ENCODE assay signal across 12 mouse cellular contexts in the genomic region with DNA sequence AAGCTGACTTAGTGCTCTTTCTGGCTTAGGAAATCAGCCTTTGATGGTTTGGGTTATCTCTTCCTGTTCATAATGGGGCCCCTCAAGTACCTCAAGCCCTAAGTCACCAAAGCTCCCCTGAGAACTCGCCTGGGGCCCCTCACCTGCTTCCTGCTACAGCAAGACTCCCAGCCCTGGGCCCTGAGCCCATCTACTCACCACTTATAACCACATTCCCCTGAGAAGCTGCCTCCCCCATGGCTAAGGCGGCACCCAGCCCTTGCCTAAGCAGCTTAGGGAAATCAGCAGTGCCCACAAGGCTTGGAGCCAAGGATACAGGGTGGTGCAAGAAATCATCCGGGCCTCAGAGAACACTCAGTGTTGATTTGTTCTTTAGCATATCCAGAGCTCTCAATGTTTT.
DNase-seq lines count a peak whose midpoint lies in the region; ATAC-seq and TF ChIP-seq lines count a peak whose summit lies in the region.
"Had no signal": no experiment of that assay in that cellular context is flagged by ENCODE, and none has a peak within 500 bp of the region (broad histone marks: within the 10 kb centered on the region; RNA-seq: fewer than 3 reads in every experiment).

No protein-coding gene starts in this region.

- 35% methylated on average over 3 of the region's 3 CpGs for WGBS in heart, embryonic 11.5 days (ENCODE audit: insufficient replicate concordance)
- WGBS in thymus, adult 2 months: 12% methylated on average over 3 of the region's 3 CpGs

- no peaks in the 10 kb centered on the region for H3K36me3 ChIP-seq in heart, embryonic 11.5 days (ENCODE audit: control insufficient read depth, insufficient read depth, low read length)
- no peaks in the 10 kb centered on the region for H3K36me3 ChIP-seq in thymus, adult 2 months (ENCODE audit: control insufficient read depth, insufficient read depth, low read length)
- H3K36me3 ChIP-seq: limb, embryonic 13.5 days had no signal

- H3K9ac ChIP-seq in heart, embryonic 11.5 days (ENCODE audit: low read depth, low read length): no peak overlapping the region
- H3K9ac ChIP-seq: limb, embryonic 13.5 days had no signal

- TF ChIP-seq POLR2A in thymus, adult 2 months (IDR thresholded peaks at IDR 0.05; ENCODE audit: control insufficient read depth, extremely low read depth, insufficient read depth, low read length, poor library complexity): no peak

- H3K4me2 ChIP-seq in heart, embryonic 11.5 days: no peak overlapping the region
- H3K4me2 ChIP-seq: limb, embryonic 13.5 days had no signal

- no peak for DNase-seq in heart, postnatal 36 days
- peak; percentile 38 to 57 for DNase-seq in thymus, postnatal 10 days (ENCODE audit: low spot score in 2 of 2)
- no peak for DNase-seq in thymus, adult 2 months
- peak; percentile 33 to 57 for DNase-seq in left cerebral cortex, postnatal 36 days (ENCODE audit: low spot score in 2 of 2)
- DNase-seq in thymus, postnatal 4 days: peak; percentile 71
- DNase-seq in urinary bladder, postnatal 14 days (ENCODE audit: low spot score): no peak
- DNase-seq in layer of hippocampus, postnatal 14 days (ENCODE audit: low spot score in 2 of 2): no peak
- DNase-seq: gastrocnemius, postnatal 10 days had no signal

- peak overlapping the region; percentile 31; the same call in 1 of the 2 replicates for H3K27ac ChIP-seq in heart, embryonic 11.5 days (ENCODE audit: low read depth, low read length)
- H3K27ac ChIP-seq in thymus, adult 2 months (ENCODE audit: control insufficient read depth, insufficient read depth, low read length): no peak overlapping the region
- H3K27ac ChIP-seq: limb, embryonic 13.5 days; macrophage had no signal

- no peaks in the 10 kb centered on the region for H3K9me3 ChIP-seq in heart, embryonic 11.5 days (replicated peaks; ENCODE audit: control insufficient read depth, low read length)
- H3K9me3 ChIP-seq: limb, embryonic 13.5 days had no signal

- TF ChIP-seq CTCF in thymus, adult 2 months (IDR thresholded peaks at IDR 0.05; ENCODE audit: borderline replicate concordance, control insufficient read depth, extremely low read depth, insufficient read depth, low read length, poor library complexity): no peak

- H3K4me3 ChIP-seq in heart, embryonic 11.5 days (ENCODE audit: low read depth, low read length): no peak overlapping the region
- H3K4me3 ChIP-seq in thymus, adult 2 months (ENCODE audit: control insufficient read depth, insufficient read depth, low read length): no peak overlapping the region
- H3K4me3 ChIP-seq: limb, embryonic 13.5 days had no signal

- intact Hi-C loops in heart, postnatal 36 days (cut with DNase I): no loop called here
- intact Hi-C loops in left cerebral cortex, postnatal 36 days (cut with DNase I): loop anchor here (5.0 kb wide), 2 partner anchors 82 to 147 kb away; a partner anchor contains a TSS

- H3K27me3 ChIP-seq in heart, embryonic 11.5 days (ENCODE audit: control insufficient read depth, insufficient read depth, low read length): no peaks in the 10 kb centered on the region
- no peaks in the 10 kb centered on the region; the same call in 1 of the 2 replicates for H3K27me3 ChIP-seq in thymus, adult 2 months (ENCODE audit: control insufficient read depth, insufficient read depth, low read length)
- H3K27me3 ChIP-seq: limb, embryonic 13.5 days had no signal

- H3K4me1 ChIP-seq in heart, embryonic 11.5 days (ENCODE audit: control insufficient read depth, insufficient read depth, low read length): peaks cover 37% of the 10 kb centered on the region
- peaks cover 24% of the 10 kb centered on the region for H3K4me1 ChIP-seq in thymus, adult 2 months (replicated peaks; ENCODE audit: control insufficient read depth, insufficient read depth, low read length)

- ATAC-seq in heart, embryonic 11.5 days (replicated peaks; ENCODE audit: insufficient number of reproducible peaks, low FRiP score, low TSS enrichment): no peak
- ATAC-seq: inflammation-experienced regulatory T-cells, adult 6 months had no signal

Comparison
In these comparisons a context has a peak if more than half of its experiments do, and no peak if none do; other contexts are left out.
1. DNase-seq: peak in thymus, postnatal 10 days (2 of 2), left cerebral cortex, postnatal 36 days (2 of 2) and thymus, postnatal 4 days (single experiment); none in heart, postnatal 36 days (0 of 2), thymus, adult 2 months (single experiment), urinary bladder, postnatal 14 days (single experiment) and layer of hippocampus, postnatal 14 days (0 of 2).